Mouse (Mus musculus) thymus, adult 2 months (tissue): ENCODE data around the gene Sipa1l1. TPM values are rescaled to one million over a fixed set of nuclear protein-coding genes. Genes with fewer than 3 reads are reported as not detected.

Experiments
- DNase-seq: peaks from one replicate; pipeline ENCODE4 v3.0.0; 2021
- H3K27ac ChIP-seq: fragments of 200-500 bp; 2 replicates; pipeline ENCODE4 v1.5.1; 2012; ENCODE audit warnings: low read length, control low read depth; ENCODE audit not compliant: control insufficient read depth, insufficient read depth
- H3K27me3 ChIP-seq: fragments of 200-500 bp; 2 replicates; pipeline ENCODE4 v1.6.1; 2012; ENCODE audit warnings: mild to moderate bottlenecking, low read length, moderate library complexity, mixed read lengths; ENCODE audit not compliant: control insufficient read depth, insufficient read depth
- H3K36me3 ChIP-seq: fragments of 200-500 bp; 2 replicates; pipeline ENCODE4 v1.6.1; 2012; ENCODE audit warnings: mild to moderate bottlenecking, low read length, moderate library complexity; ENCODE audit not compliant: control insufficient read depth, insufficient read depth
- H3K4me1 ChIP-seq: fragments of 200-500 bp; replicated peaks from 2 replicates; pipeline ENCODE4 v1.6.1; 2012; ENCODE audit warnings: low read length; ENCODE audit not compliant: control insufficient read depth, insufficient read depth
- H3K4me3 ChIP-seq: fragments of 200-500 bp; 2 replicates; pipeline ENCODE4 v1.5.1; 2012; ENCODE audit warnings: mild to moderate bottlenecking, low read length, control low read depth, moderate library complexity; ENCODE audit not compliant: control insufficient read depth, insufficient read depth
- CTCF ChIP-seq: fragments of 200-500 bp; IDR thresholded peaks from 2 replicates; pipeline ENCODE4 v1.5.1; 2012; ENCODE audit warnings: mild to moderate bottlenecking, control low read depth, low read length, moderate library complexity, borderline replicate concordance; ENCODE audit not compliant: control insufficient read depth, poor library complexity, insufficient read depth; ENCODE audit errors: extremely low read depth
- POLR2A ChIP-seq: fragments of 200-500 bp; IDR thresholded peaks from 2 replicates; pipeline ENCODE4 v1.6.1; 2012; ENCODE audit warnings: mild to moderate bottlenecking, low read length, control low read depth, moderate library complexity; ENCODE audit not compliant: control insufficient read depth, poor library complexity, insufficient read depth; ENCODE audit errors: extremely low read depth
- WGBS: fragments of 180-500 bp; shearing (Covaris S2); methylation state at CpG from one replicate; pipeline ENCODE4 v1.1.7; 2018; 5-methylcytosine and 5-hydroxymethylcytosine counted together
- polyA plus RNA-seq: library from polyadenylated mRNA; depleted of rRNA; stranded (reverse); fragments of >200 nt; gene quantifications from 2 replicates; pipeline ENCODE4 v1.2.3, GENCODE M21; 2012

Sipa1l1 gene
- polyA plus RNA-seq, 1 experiment: 43.7 TPM

- H3K27me3 ChIP-seq: no peaks in the 10 kb centered on the region
- H3K4me1 ChIP-seq: peaks cover 18% of the 10 kb centered on the region
- no peaks in the 10 kb centered on the region for H3K36me3 ChIP-seq
- no peak for DNase-seq
- 86% methylated on average over 2 of the region's 2 CpGs for WGBS
- TF ChIP-seq POLR2A (no peak), CTCF (no peak)
- H3K27ac ChIP-seq: no peak overlapping the region
- no peak overlapping the region for H3K4me3 ChIP-seq
Observed at GRCm38 (mm10) chr12:82251328-82251727, 82.2 kb downstream of the Sipa1l1 start.

DNA sequence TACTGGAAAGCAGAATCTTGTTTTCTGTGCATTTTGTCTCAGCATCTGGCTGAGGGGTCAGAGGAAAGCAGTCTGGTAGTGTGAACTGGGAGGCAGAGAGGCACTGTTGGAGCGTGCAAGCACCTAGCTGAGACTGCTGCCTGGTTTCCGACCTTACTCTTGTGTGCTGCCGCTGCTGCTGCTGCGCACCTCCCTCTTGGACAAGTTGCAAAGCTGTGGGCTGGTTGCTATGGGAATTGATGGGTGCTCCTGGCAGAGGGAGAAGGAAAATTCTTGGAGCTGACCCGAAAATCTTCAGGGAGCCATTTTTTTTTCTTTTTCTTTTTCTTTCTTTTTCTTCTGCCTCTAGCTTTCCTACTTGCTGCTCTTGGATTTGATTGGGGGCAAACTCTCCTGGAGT, 85.0 kb downstream of the Sipa1l1 start:
- H3K4me3 ChIP-seq: no peak overlapping the region
- DNase-seq: no peak
- no peaks in the 10 kb centered on the region for H3K27me3 ChIP-seq
- TF ChIP-seq POLR2A (no peak), CTCF (no peak)
- no peaks in the 10 kb centered on the region for H3K36me3 ChIP-seq
- 89% methylated on average over 5 of the region's 5 CpGs for WGBS
- peaks cover 6% of the 10 kb centered on the region; the same call in 1 of the 2 replicates for H3K4me1 ChIP-seq
- no peak overlapping the region for H3K27ac ChIP-seq

DNA sequence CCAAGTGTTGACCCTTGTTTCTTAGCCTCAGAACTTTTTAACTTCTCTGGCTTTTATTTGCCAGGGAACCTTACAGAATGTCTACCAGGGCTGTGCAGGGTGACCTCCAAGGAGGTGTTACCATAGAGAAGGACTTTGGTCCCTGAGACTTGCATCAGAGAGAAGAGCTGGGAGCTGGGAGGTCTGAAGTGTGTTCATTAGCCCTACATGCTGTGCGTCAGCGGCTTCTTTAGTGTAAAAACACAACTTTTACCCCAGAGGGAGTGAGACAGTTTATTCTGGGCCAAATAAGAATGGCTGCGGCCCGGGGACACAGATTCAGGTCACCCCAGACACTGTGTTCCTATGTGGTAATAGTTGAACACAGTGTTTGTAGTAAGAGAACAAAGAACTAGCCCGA, 86.9 kb downstream of the Sipa1l1 start:
- Histone ChIP-seq H3K27me3 (no peaks in the 10 kb centered on the region), H3K27ac (no peak overlapping the region), H3K36me3 (no peaks in the 10 kb centered on the region), H3K4me3 (no peak overlapping the region), H3K4me1 (peaks cover 5% of the 10 kb centered on the region; the same call in 1 of the 2 replicates)
- no peak for TF ChIP-seq CTCF
- TF ChIP-seq POLR2A: no peak
- WGBS: 93% methylated on average over 5 of the region's 5 CpGs
- no peak for DNase-seq

- no peak for TF ChIP-seq POLR2A
- TF ChIP-seq CTCF: no peak
- no peaks in the 10 kb centered on the region for H3K36me3 ChIP-seq
- no peak overlapping the region for H3K4me3 ChIP-seq
- 91% methylated on average over 6 of the region's 6 CpGs for WGBS
- H3K27me3 ChIP-seq: no peaks in the 10 kb centered on the region
- peaks cover 8% of the 10 kb centered on the region for H3K4me1 ChIP-seq
- no peak overlapping the region for H3K27ac ChIP-seq
- DNase-seq: no peak
Observed at GRCm38 (mm10) chr12:82256921-82257500, 87.9 kb downstream of the Sipa1l1 start.

DNA sequence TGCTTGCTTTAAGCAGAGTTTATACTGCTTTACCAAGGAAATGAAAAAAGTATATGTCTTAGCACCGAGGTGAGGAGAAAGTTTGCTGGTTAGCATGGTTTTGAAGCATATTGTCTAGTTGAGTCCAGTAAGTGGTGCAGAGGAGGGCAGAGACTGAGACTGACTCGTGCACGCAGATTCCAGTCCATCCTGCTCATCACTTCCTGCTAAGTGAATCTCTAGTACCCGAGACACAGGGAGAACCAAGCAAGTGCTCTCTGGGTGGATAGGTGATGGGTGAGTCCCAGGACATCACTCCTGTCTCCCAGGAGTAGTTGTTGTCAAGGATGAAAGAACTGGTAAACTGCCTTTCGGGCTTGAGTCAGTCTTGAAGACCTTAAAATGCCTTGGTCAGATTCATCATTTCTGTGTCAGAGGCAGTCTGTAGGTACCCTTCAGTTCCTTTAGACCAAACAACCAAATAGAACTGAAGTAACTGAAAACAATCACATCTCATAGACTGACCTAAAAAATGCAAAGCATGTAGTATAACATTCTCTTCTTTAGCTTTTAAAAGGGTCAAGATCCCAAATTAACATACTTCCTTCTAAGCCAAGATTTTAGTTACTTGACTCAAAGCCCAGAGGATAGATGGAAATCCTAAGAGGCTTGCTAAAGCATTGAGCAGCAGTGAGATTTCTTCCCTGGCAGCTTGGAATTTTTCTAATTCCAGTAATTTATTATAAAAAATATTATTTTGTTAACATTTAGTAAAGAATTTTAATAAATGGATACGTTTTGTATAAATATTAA, 89.1 kb downstream of the Sipa1l1 start:
- no peak overlapping the region for H3K4me3 ChIP-seq
- no peak overlapping the region for H3K27ac ChIP-seq
- DNase-seq: no peak
- H3K36me3 ChIP-seq: no peaks in the 10 kb centered on the region
- WGBS: 93% methylated on average over 6 of the region's 6 CpGs
- peaks cover 16% of the 10 kb centered on the region for H3K4me1 ChIP-seq
- H3K27me3 ChIP-seq: no peaks in the 10 kb centered on the region
- TF ChIP-seq CTCF (no peak), POLR2A (no peak)

DNA sequence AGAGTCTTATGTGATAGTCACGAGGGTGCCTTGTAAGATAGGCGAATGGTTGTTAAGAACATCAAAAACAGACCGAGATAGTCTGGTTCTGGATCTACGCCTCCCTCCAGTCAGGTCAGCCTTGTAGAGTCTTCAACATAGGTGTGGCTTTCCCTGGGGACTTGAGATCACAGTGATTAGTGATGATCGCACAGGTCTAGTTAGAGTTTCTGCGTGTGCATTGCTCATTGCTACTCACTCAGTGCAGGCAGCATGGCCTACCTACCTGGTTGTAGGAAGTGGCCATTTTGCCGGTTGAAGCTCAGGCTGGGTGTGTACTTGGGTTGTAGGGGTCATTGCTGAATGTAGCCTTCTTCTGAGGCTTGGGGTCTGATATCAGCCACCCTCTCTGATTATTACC, 94.3 kb downstream of the Sipa1l1 start:
- Histone ChIP-seq H3K4me3 (no peak overlapping the region), H3K4me1 (peaks cover 36% of the 10 kb centered on the region), H3K27ac (peak overlapping the region; percentile 56; the same call in 1 of the 2 replicates), H3K27me3 (no peaks in the 10 kb centered on the region), H3K36me3 (no peaks in the 10 kb centered on the region)
- no peak for TF ChIP-seq POLR2A
- TF ChIP-seq CTCF: no peak
- 91% methylated on average over 7 of the region's 7 CpGs for WGBS
- DNase-seq: no peak
